Mouse (Mus musculus) liver, adult (tissue): ENCODE measurements around the gene Ranbp3l.

Experiments used
- GATA4 ChIP-seq: IDR thresholded peaks from 2 replicates; pipeline ENCODE4 v1.6.1; 2014; ENCODE audit warnings: mild to moderate bottlenecking, low read length; ENCODE audit not compliant: insufficient replicate concordance

The Ranbp3l gene

DNA sequence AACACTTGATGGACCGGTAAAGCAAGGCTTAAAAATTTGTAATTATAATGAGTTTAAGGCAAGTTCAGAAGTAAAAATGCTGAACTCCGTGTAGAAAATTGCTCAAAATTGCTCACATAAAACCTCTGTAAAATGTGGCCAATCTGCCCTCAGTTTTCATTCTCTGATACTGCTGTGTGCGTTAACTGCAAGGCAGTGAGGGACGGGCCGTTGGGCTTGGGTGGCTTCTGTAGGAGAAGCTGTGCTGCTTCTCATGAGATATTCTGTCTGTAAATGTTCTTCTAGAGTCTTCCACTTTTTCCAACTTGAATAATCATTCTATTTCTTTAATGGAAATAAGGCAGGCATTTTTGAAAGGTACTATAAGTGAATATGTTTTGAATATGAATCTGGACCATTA is 111.9 kb downstream of the Ranbp3l start:
- TF ChIP-seq GATA4, result no peak

DNA sequence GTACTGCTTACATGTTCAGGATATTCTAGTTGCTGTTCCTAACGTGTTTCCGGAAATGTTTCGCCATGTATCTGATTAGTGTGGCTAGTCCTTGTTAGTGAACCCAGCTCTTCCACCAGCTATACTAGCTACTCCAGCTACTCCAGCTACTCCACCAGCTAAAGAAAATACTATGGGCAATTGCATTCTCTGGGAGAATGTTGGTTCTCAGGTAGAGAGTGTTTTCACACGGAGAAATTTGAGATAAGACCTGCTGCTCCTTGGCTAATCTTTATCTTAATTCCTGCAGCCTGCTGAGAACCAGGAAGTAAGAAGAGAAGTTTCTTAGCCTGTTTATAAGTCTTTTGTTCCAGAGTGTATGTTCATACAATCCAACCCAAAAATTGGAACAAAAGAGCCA is 112.5 kb downstream of the Ranbp3l start:
- TF ChIP-seq GATA4, result no peak

DNA sequence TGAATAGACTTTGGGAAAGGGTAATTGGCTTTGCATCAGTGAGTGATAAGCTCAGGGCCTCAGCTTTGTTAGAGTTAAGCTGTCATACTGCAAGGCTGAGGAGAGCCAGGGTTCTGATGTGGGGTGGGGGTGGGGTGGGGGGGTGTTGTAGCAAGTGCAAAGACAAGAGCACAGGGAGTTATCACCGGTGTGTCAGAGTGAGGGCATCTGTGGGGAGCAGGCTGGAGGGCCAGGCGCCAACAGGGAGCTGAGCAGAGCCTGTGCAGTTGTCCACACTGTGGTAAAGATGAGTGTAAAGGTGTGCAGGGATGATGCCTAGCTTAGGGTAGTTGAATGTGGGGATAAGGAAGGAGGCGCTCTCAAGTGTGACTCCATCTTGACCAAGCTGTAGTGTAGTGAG is 113.5 kb downstream of the Ranbp3l start:
- TF ChIP-seq GATA4, result no peak

DNA sequence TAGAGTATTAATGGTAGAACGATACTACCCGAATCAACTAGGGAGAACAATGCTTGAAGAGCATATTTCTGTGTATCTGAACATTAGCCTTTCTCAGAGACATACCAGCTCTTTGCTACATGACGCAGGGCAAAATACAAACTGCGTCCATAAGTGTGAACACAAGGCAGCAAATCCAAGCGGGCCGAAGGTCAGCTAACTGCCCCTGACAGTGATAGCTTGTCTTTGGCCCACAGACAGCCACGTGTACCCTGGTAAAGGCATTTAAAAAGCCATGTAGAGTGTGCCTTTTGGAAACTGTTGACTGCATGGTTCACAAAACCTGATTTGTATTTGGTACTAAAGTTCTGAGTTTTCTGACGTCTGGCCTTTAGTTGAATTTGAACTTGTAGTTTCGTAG is 115.0 kb downstream of the Ranbp3l start:
- no peak for TF ChIP-seq GATA4

DNA sequence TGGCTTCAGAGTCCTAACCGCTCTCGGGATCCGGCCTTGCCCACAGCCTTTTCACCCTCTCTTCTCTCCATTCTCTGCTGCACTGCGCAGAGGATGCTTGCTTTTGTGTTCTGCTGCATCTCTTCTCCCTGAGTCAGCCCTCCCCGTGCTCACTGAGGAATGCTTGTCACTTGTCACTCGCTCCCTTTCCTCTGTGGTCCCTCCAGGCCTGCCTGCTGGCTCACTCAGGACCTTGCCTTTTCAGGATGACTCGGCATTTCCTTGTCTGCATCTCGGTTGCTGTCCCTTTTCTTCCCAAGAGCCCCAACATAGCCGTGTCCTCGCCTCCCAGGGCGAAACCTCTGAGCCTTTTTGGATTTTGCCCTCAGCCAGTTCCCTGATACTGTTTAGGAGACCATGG is 119.1 kb downstream of the Ranbp3l start:
- no peak for TF ChIP-seq GATA4

DNA sequence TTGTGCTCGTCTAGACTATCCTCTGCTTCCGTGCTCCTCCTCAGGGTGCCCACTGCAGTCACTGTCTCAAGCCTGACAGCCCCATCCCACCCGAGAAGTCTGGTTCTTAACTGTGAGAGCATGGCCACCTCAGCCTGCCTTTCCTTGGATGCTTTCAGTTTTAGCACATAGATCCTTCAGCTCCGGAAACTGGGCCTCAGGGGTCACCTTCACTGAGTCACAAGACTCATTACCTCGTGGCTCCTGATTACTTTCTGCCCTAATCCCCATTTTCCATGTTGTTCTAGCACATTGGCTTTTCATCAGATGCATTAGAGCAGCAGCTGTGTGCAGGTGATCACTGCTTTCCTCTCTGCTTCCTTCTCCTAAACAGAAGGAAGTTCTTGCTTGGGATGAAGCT is 119.7 kb downstream of the Ranbp3l start:
- TF ChIP-seq GATA4, result no peak

DNA sequence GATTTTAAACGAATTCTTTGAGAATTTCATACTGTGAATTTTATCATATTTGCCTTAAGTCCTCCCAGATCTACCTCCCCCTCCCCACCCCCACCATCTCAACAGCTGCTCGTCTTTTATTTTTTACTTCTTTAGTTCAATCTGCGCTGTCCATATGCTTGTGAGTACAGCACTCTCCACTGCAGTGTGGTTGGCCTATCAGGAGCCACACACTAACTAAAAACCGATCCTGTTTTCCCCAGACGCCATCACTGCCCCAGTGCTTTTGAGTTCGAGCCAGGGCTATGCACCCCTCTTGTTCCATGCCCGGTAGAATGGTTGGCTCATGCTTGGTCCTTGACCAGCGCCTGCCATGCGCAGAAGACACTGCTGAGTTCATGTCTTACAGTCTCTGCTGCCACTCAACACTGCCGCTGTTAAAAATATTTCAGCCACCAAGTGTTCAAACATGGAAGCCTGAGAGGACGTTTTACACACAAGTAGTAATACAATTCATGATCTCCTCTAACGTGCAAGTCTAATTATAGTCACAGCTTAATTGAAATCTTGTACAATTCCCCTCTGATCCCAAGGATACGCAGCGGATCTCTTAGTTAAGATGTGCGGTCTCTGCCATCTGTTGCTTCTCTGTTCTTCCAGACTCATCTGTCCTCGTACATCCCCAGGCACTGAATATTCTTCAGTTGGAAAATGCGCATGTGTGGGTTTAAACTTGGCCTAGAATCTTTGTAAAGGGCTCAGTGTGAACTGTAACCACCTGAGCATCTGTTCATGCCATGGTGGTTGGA is 120.3 kb downstream of the Ranbp3l start:
- TF ChIP-seq GATA4, result no peak

DNA sequence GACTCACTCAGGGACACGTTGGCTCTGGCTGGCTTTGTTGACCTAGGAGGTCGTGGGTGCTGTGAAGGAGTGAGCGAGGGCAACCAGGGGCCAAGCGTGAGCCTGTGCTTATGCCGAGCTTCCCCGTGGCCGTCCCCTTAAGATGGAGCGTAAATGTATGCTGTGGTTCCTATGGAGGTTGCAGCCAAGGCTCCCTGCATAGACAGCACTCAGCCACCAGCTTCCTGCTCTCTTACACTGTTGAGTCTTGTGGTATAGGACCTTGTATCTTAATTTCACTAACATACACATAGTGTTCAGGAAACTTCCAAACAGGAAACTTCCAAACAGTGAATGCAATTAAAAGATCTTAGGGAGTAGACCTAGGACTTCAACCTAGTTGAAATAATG is 120.9 kb downstream of the Ranbp3l start:
- no peak for TF ChIP-seq GATA4

- TF ChIP-seq GATA4, result no peak
These were observed 121.5 kb downstream of the Ranbp3l start for GRCm38 (mm10) chr15:9089136-9089720.

- no peak for TF ChIP-seq GATA4
These were observed 122.9 kb downstream of the Ranbp3l start for GRCm38 (mm10) chr15:9090662-9091061.

- TF ChIP-seq GATA4, result no peak
These were observed 126.0 kb downstream of the Ranbp3l start for GRCm38 (mm10) chr15:9093598-9094365.

DNA sequence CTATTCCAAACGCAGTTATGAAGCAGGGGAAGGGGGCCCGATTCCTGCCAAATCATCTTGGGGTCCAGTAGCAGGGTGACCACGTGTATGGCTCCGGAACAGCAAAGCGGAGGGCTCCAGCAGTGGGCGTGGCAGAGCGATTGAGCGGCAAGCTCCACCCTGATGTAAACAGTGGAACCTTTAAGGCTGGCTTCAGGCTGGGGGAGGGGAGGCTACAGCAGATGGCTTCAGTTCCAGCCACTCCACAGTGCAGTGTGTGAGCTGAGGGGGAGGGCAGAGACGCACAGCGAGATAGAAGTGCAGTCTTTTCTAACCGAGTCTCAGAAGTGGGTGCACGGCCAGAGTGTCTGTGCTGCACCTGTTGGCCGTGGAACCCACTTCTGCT is 126.6 kb downstream of the Ranbp3l start:
- no peak for TF ChIP-seq GATA4

- no peak for TF ChIP-seq GATA4
These were observed 129.1 kb downstream of the Ranbp3l start for GRCm38 (mm10) chr15:9096865-9097264.

DNA sequence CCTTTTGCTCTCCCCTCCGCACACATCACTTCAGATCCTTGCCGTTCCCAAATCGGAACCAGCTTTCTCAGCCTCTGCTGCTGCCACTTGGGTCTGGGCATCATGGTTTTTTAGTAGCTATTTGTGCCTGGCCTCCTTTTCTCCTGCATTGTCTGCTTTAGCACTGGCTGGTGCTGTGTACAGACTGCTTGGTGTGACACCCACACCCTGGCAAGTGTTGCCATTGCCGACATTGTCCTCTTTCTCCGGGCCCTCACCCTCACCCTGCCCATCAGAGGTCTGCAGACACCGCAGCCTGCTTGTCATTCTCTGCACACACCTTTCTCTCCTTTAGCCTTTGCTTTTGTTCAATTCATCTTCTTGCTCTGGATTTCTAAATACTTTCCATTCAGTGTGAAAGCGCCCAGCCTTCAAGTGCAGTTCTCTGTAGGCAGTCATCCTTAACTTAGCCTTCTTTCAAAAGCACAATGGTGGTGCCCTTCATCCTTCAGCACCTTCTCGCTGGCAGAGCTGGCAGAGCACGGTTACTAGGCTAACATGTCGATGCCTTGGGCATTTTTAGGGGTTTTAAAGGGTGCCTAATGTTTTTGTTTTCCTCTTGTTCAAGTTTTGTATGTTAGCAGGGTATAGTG is 132.8 kb downstream of the Ranbp3l start:
- TF ChIP-seq GATA4, result no peak

DNA sequence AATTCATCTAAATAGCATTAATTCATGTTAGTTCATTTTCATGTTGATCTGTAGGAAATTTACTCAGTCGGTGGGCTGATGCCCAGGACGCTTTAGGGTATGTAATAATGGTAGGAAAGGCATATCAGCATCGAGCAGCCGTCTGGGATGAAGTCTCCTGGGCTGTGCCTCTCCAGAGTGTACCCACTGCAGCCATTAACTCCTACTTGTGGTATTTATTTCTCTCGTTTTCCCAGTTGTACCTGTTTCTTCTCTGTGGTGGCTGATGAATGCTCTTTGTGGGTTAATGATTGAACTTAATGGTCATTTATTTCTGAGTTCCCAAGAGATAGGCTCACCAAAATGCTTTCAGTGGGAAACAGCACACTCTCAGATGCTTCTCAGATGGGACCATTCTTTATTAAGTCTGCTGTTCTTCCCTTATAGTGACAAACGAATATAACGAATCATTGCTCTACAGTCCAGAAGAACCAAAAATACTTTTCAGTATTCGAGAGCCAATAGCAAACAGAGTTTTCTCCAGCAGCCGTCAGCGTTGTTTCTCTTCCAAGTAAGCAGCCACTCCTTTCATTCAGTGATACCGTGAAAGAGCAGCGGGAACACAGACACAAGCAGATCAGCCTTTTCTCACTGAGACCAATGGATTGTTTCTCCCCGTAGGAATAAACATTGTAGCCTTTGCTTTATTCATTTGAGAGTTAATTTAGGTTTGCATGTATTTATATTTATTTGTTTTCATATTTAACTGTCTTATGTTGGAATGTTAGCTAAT is 138.7 kb downstream of the Ranbp3l start:
- TF ChIP-seq GATA4, result no peak

GRCm38 (mm10) chr15:9110526-9111347 is 143.0 kb downstream of the Ranbp3l start:
- no peak for TF ChIP-seq GATA4
